Mouse (Mus musculus) intestine, embryonic 16.5 days (tissue): ENCODE data around the gene Cwh43. TPM values are rescaled to one million over a fixed set of nuclear protein-coding genes. Genes with fewer than 3 reads are reported as not detected.

Experiments
- ATAC-seq: fragments of 200-750 bp; cut with Nextera tagmentation; 2 replicates; pipeline ENCODE4 v1.8.0; 2017; ENCODE audit warnings: moderate TSS enrichment, moderate library complexity
- H3K27ac ChIP-seq: fragments of 300-500 bp; sonication (generic); 2 replicates; pipeline ENCODE4 v1.5.1; 2014; ENCODE audit warnings: mild to moderate bottlenecking, low read length
- H3K27me3 ChIP-seq: fragments of 300-500 bp; sonication (generic); replicated peaks from 2 replicates; pipeline ENCODE4 v1.6.1; 2014; ENCODE audit warnings: low read length, control low read depth, mixed read lengths; ENCODE audit not compliant: control insufficient read depth, insufficient read depth
- H3K36me3 ChIP-seq: fragments of 300-500 bp; sonication (generic); 2 replicates; pipeline ENCODE4 v1.6.1; 2014; ENCODE audit warnings: low read length, control low read depth; ENCODE audit not compliant: control insufficient read depth, insufficient read depth
- H3K4me1 ChIP-seq: fragments of 300-500 bp; sonication (generic); 2 replicates; pipeline ENCODE4 v1.6.1; 2014; ENCODE audit warnings: low read length, control low read depth, mixed read lengths; ENCODE audit not compliant: control insufficient read depth, insufficient read depth
- H3K4me2 ChIP-seq: fragments of 300-500 bp; sonication (generic); 2 replicates; pipeline ENCODE4 v1.6.1; 2014; ENCODE audit warnings: low read depth, low read length, control low read depth
- H3K4me3 ChIP-seq: fragments of 300-500 bp; sonication (generic); 2 replicates; pipeline ENCODE4 v1.5.1; 2014; ENCODE audit warnings: mild to moderate bottlenecking, low read length
- H3K9ac ChIP-seq: fragments of 300-500 bp; sonication (generic); 2 replicates; pipeline ENCODE4 v1.6.1; 2014; ENCODE audit warnings: low read depth, low read length
- H3K9me3 ChIP-seq: fragments of 300-500 bp; sonication (generic); 2 replicates; pipeline ENCODE4 v1.6.1; 2016; ENCODE audit warnings: low read length, control low read depth; ENCODE audit not compliant: control insufficient read depth
- WGBS: fragments of 180-500 bp; shearing (Covaris S2); extraction: QIAGEN DNeasy Blood & Tissue Kit; methylation state at CpG from one replicate; pipeline ENCODE4 v1.1.7; 2014; 5-methylcytosine and 5-hydroxymethylcytosine counted together
- polyA plus RNA-seq: library from polyadenylated mRNA; unstranded; fragments of >200 nt; fragmentation: Nextera tagmentation; extraction: Ambion mirVana; gene quantifications from 2 replicates; pipeline ENCODE4 v1.2.1, GENCODE M21; 2015

The Cwh43 gene
- polyA plus RNA-seq = 0.13 and 0.16 TPM in 2 replicates

DNA sequence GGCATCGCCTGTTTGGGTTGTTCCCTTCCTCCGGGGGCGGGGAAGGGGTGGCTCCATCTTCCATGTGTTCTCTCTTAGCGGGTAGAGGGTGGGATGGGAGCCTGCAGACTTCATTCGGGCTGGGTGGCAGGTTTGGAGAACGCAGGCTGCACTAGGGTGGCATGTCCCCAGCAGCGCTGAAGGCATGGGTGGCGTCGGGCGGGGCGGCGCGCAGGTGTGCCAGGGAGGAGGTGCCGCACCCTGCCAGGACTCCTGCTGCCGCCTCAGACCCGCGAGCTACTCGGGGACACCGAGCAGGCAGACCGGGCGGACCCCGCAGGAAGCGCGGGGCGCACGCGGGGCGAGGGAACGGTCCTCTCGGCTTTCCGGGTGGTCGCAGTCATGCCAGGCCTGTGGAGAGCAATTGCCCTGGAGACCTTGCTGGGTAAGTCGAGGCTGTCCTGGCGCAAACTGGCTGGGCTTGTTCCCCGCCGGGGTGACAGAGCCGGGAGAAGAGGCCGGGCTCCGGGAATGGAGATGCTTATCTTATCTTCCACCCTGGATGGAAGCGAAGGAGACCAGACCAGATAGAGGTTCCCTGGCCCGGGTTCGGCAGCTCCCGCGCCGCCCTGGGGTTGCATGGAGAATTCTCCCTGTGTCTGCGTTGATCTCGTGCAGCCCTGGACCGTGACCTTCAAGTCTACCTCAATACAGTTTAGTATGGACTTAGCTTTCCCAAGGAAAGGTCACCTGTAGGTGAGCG is at the start of gene Cwh43:
Cwh43 (plus strand) TSS at position 95 of the 742 bp plus-strand sequence.
- H3K4me2 ChIP-seq = peak within 1 kb of the TSS; percentile 71
- ATAC-seq = peak; percentile 33; the same call in 1 of the 2 replicates
- H3K9ac ChIP-seq = peak within 1 kb of the TSS; percentile 37
- H3K27me3 ChIP-seq = peaks cover 23% of the 10 kb centered on the region
- H3K27ac ChIP-seq = no peak within 1 kb of the TSS
- 2% methylated on average over 49 of the region's 49 CpGs for WGBS
- H3K4me1 ChIP-seq = peaks cover 8% of the 10 kb centered on the region
- peak within 1 kb of the TSS; percentile 41 for H3K4me3 ChIP-seq
- H3K36me3 ChIP-seq = no peaks in the 10 kb centered on the region
- no peaks in the 10 kb centered on the region for H3K9me3 ChIP-seq

DNA sequence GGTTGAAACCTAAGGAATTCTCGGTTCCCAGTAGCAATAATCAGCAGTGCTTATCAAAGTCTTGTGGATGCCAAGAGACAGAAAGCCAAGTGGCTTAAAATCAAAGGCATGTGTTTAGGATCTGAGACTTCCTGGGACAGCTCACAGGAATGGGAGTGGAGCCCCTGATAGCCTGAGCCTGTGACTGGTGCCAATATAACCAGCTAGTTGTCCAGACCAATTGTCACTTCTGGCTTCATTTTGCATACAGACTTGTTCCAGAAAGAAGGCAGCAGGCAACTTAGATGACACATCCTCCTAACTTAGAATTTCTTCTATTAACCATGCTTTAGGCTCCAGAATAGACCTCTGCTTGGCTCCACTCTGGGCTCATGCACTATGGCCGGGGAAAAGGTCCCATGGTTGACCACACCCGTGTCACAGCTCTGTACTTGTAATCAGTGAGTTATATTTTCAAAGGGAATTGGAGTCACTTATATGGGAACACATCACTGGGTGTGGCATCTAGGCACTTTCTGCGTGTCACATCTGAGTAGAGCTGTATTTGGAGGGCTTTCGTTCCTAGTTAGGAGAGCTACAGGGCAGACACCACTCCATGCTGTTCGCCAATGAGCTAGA is 46.6 kb upstream of the Cwh43 start:
- Histone ChIP-seq H3K9ac (peak overlapping the region; percentile 25; the same call in 1 of the 2 replicates), H3K4me3 (0 out of 2 replicates have a peak overlapping the region, but pooled peaks have one; percentile 8), H3K9me3 (no peaks in the 10 kb centered on the region), H3K27me3 (no peaks in the 10 kb centered on the region), H3K4me1 (peaks cover 16% of the 10 kb centered on the region), H3K36me3 (no peaks in the 10 kb centered on the region), H3K4me2 (peak overlapping the region; percentile 42), H3K27ac (peak overlapping the region; percentile 65)
- ATAC-seq = peak; percentile 53
- WGBS = 53% methylated on average over 6 of the region's 6 CpGs

DNA sequence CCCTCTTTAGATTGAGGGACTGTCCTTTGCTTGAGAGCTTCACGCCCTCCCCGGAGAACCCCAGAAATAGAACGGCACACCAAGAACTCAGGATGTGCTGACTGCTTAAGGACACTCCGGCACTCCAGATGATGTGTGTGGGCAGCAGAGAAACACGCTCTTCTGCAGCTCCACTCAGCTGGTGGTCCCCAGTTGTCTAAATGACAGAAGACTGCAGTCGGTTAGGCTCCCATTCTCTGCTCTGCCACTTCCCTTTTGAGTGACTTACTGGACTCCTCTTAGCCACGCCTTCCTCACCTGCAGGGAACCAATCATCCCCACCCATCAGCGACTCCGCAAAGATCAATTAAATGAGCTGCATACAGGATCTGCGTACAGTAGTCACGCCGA is 46.1 kb upstream of the Cwh43 start:
- peak overlapping the region; percentile 42 for H3K4me2 ChIP-seq
- H3K4me1 ChIP-seq = peaks cover 11% of the 10 kb centered on the region
- H3K9ac ChIP-seq = peak overlapping the region; percentile 25; the same call in 1 of the 2 replicates
- H3K36me3 ChIP-seq = no peaks in the 10 kb centered on the region
- peak overlapping the region; percentile 65 for H3K27ac ChIP-seq
- ATAC-seq = peak; percentile 49
- no peaks in the 10 kb centered on the region for H3K27me3 ChIP-seq
- peak overlapping the region; percentile 8; the same call in 1 of the 2 replicates for H3K4me3 ChIP-seq
- no peaks in the 10 kb centered on the region for H3K9me3 ChIP-seq
- WGBS = 29% methylated on average over 12 of the region's 12 CpGs

DNA sequence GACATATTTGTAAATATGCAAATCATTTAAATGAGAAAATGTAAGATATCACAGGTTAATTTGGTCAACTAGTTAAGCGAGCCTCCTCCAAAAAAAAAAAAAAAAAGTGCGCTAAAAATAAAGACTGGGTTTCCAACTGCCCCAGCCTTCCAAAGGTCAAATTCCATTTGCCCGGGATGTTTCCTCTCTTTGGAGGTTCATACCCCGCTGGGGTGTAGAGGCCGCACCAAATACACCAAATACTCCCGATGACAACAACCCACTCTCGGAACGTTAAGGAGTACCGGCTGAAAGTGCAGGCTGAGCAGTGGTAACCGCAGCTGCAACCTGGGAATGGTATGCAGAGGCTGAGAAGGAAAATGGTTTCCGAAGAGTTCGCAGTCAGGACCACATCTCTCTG is 45.6 kb upstream of the Cwh43 start:
- 34% methylated on average over 12 of the region's 12 CpGs for WGBS
- ATAC-seq = no peak
- Histone ChIP-seq H3K9ac (no peak overlapping the region), H3K4me2 (peak overlapping the region; percentile 42), H3K27me3 (no peaks in the 10 kb centered on the region), H3K9me3 (no peaks in the 10 kb centered on the region), H3K4me1 (peaks cover 10% of the 10 kb centered on the region), H3K4me3 (no peak overlapping the region), H3K27ac (peak overlapping the region; percentile 56), H3K36me3 (no peaks in the 10 kb centered on the region)

DNA sequence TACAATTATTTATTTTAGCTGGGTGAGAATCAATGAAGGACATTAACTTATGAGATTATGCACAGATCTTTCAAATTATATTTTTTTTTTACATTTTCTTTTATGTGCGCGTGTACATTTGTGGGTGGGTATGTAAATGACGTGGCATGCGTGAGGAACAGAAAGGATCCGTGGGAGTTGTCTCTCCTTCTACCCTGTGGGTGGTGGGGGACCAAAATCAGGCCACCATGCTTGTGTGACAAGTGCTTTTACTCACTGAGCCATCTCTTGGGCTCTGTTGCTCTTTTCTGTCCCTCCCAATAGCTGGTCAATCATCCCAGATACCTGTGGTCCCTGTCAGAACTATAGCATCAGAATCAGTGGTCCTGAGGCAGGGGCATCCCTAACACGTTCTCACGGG is 43.5 kb upstream of the Cwh43 start:
- Histone ChIP-seq H3K9ac (no peak overlapping the region), H3K4me3 (no peak overlapping the region), H3K27ac (no peak overlapping the region), H3K9me3 (no peaks in the 10 kb centered on the region), H3K4me1 (peaks cover 5% of the 10 kb centered on the region), H3K4me2 (no peak overlapping the region), H3K27me3 (no peaks in the 10 kb centered on the region), H3K36me3 (no peaks in the 10 kb centered on the region)
- WGBS = 81% methylated on average over 7 of the region's 7 CpGs
- no peak for ATAC-seq

DNA sequence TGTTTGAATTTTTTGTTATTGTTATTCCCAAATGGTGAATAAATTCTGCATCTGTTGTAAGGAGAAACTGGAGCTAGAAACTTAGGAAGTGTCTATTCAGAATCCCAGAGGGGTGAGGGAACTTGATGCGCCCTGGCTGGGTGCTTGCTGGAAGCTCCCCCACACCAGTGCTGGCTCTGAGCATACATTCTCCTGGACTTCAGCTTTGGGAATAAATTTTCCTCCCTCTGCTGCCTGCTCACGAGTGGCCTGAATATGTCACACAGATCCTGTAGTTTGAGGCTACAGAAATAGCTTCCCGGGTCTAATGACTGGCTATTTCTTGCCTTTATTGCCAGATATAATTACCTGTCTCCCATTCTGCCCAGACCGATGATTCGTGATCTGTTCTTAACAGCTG is 43.1 kb upstream of the Cwh43 start:
- 72% methylated on average over 5 of the region's 5 CpGs for WGBS

DNA sequence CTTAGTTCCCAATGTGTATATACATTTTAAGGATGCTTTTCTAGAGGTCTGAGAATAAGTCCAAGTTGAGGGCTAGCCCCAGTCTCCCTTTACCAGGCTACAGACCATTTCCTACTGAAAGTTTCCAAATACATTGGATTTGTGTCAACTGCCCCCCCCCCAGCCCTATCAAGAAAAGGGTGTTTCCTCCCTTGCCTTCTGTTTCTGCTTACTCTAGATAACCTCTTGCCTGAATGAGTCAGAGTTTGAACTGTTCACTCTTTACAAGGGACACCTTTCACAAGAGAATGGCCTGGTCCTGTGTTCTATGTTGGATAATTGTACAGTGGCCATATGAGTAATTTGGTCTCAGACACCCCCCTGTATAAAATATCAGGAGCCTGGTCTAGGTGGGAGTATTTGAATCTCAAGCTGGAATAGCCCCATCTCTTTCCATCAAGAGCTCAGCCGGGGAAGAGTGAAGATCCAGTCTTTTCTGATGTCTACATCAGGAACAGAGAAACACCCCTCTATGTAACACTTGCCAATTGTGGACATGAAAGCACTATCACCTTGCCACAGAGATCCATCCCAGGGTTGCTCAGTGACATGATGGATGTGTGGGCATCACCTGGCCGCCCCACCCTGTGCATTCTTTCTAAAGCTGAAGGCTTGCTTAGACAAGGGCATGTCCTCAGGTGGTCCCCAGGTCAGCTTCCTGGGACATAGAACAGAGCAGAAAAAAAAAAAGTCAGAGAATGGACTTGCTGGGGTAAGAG is 41.6 kb upstream of the Cwh43 start:
- Histone ChIP-seq H3K27ac (no peak overlapping the region), H3K4me3 (no peak overlapping the region), H3K27me3 (no peaks in the 10 kb centered on the region), H3K4me2 (no peak overlapping the region), H3K9ac (no peak overlapping the region), H3K9me3 (no peaks in the 10 kb centered on the region), H3K4me1 (peaks cover 9% of the 10 kb centered on the region), H3K36me3 (no peaks in the 10 kb centered on the region)
- 90% methylated on average over 2 of the region's 2 CpGs for WGBS
- ATAC-seq = peak; percentile 49

More for the DNA sequence above, 43.1 kb upstream of the Cwh43 start:
- no peak overlapping the region for H3K4me3 ChIP-seq
- peaks cover 5% of the 10 kb centered on the region for H3K4me1 ChIP-seq
- no peak overlapping the region for H3K9ac ChIP-seq
- H3K27me3 ChIP-seq = no peaks in the 10 kb centered on the region
- no peak overlapping the region for H3K27ac ChIP-seq
- H3K9me3 ChIP-seq = no peaks in the 10 kb centered on the region
- no peak for ATAC-seq
- no peaks in the 10 kb centered on the region for H3K36me3 ChIP-seq
- H3K4me2 ChIP-seq = no peak overlapping the region

DNA sequence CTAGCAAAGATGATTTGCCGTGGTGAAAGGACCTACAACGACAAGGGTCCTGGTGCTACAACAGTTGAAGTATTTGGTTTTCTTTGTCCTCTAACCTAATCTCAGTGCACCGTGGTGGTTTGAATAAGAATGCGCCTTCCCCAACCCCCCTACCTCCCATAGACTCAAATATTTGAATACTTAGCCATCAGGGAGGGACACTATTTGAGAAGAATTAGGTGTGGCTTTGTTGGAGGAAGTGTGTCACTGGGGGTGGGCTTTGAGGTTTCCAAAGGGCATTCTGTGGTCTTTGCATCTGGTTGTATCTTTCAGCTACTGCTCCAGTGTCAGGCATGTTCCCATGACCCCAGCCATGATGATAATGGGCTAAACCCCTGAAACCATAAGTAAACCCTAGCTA is 38.0 kb upstream of the Cwh43 start:
- no peak for ATAC-seq

DNA sequence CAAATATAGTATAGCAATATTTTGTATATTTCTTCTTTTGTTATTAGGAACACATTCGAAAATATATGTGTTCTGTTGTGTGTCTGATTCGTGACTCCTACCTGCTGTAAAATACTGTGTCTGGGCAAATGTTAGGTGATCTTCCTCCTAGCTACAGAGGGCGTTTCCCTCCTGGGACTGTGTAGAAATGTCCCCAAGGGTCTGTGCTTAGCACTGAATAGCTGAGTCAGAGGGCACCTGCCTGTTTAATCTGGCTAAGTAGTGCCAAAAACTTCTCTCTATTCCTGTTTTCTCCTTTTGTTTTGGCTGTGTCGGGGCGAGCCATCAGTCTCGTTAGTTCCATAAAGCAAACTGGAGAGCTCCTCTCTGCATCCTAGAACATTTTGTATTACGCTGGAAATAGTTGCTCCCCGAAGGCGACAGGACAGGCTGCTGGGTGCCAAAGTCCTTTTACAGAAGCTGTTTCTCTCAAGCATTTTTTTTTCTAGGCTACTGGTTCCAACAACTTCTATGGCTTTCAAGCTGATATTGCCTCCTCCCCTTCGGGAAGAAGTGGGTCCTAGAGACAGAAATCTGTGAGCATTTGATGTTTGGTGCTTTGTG is 36.9 kb upstream of the Cwh43 start:
- Histone ChIP-seq H3K36me3 (no peaks in the 10 kb centered on the region), H3K4me3 (no peak overlapping the region), H3K4me1 (peaks cover 4% of the 10 kb centered on the region), H3K9ac (no peak overlapping the region), H3K9me3 (no peaks in the 10 kb centered on the region), H3K4me2 (peak overlapping the region; percentile 9; the same call in 1 of the 2 replicates), H3K27ac (peak overlapping the region; percentile 69), H3K27me3 (no peaks in the 10 kb centered on the region)
- 67% methylated on average over 10 of the region's 10 CpGs for WGBS
- ATAC-seq = peak; percentile 61

More for the DNA sequence above, 38.0 kb upstream of the Cwh43 start:
- no peak overlapping the region for H3K4me2 ChIP-seq
- no peaks in the 10 kb centered on the region for H3K9me3 ChIP-seq
- no peak overlapping the region for H3K9ac ChIP-seq
- no peak overlapping the region for H3K4me3 ChIP-seq
- H3K27ac ChIP-seq = no peak overlapping the region
- H3K4me1 ChIP-seq = peaks cover 4% of the 10 kb centered on the region
- H3K36me3 ChIP-seq = no peaks in the 10 kb centered on the region
- WGBS = 72% methylated on average over 4 of the region's 4 CpGs
- H3K27me3 ChIP-seq = no peaks in the 10 kb centered on the region
